Mouse (Mus musculus) ES-CJ7 (cell line): ENCODE measurements at regions not wholly inside any gene's neighbourhood (a gene's known extent, or its start where the extent isn't known, plus 50 kb on each side); places are given as distances from the start of the nearest gene placed in this dataset.

ENCODE experiments used
- DNase-seq: peaks from one replicate; pipeline ENCODE4 v3.0.0; 2011; ENCODE audit warnings: low read depth, low spot score

DNA sequence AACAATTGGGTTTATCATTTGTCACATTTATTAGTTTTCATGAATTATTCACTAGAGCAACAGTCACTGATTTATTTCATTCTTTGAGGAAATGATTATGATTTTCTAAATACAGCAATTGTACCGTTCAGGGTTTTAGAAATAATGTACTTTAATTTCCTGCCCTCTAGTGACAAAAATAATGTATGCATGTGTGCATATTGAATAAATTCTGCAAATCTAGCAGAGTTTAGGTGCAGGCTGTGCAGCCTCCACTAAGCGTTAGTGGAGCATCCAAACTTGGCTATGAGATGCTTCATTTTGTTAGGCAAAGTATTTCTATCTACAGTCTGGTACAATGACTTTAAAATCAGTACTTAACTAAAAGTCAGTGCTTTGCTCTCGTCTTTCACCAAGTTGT is 642.1 kb upstream of the A830018L16Rik start:
- DNase-seq, result no peak

DNA sequence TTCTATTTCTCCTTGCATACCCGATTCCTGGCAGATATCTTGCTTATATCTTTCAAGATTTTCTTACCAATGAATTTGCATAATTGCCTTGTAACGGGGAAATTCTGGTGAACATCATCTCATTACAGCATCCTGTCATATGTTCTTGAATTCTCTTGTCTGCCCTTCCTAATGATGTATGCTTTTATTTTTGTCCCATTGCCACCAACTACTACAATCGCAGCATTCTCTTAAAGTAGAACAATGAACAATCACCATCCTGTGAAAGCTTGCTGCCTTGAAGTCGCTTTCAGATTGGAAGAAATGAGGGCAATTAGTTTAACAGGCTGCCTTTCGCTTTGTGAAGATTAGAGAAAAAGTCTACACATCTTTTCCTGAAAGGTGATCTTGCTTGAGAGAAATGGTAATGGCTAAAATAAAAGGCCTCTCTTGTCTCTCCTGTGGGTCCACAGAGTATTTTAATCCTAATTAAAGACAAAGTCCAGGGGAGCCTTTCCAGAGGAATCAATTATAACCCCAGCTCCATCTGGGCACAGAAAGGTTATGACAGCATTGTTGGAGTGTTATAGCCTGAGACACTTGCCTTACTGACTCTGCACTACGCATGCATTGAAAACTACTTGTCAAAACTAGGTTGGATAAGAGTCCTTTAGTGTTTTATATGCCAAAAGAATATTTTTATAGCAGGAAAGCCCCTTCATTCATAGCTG is 619.7 kb upstream of the A830018L16Rik start:
- no peak for DNase-seq

DNA sequence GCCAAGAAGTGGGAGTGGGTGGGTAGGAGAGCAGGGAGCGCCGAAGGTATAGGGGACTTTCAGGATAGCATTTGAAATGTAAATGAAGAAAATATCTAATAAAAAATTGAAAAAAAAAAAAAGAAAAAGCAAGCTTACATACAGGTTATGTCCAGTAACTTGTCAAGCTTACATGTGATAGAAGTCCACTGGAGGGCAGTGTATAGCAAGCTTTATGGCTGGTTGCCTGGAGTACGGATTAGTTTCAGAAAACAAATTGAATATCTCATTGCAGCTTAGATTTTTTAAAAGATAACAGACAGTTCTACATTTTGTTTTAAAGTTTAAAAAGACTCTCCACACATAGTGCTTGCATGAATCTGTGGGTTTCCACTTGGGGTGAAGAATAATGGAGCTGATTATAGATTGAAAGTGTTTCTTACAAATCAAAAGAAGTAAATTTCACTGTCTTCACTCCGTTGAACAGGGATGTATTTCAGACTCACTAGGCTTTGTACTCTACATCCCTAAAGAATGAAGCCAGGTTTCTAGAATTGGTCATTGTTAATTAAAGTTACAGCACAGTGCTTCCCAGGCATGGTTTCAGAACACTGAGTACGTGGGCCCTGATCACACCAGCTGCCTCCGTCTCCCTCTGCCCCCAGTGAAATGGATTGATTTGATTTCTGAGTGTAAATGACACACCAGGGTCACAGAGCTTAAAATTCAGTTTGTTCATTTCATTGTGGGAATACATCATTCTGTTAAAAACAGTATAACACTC is 578.1 kb upstream of the A830018L16Rik start:
- peak; percentile 77 for DNase-seq

DNA sequence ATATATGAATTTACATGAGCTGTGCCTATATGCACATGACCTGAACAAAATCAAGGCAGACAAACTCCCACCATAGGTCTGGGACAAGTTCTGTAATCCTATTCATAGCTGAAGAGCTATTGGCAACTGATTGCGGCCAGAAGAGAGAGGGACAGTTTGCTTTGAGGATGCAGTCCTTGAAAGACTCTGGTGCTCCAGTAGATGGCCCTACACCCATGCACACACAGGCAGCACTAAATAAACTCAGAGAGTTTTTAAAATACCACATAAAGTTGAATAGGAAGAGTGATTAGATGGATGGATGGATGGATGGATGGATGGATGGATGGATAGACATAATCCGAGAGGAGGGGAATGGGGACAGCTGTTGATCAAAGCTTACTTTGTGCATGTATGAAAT is 576.7 kb upstream of the A830018L16Rik start:
- DNase-seq, result peak; percentile 56

DNA sequence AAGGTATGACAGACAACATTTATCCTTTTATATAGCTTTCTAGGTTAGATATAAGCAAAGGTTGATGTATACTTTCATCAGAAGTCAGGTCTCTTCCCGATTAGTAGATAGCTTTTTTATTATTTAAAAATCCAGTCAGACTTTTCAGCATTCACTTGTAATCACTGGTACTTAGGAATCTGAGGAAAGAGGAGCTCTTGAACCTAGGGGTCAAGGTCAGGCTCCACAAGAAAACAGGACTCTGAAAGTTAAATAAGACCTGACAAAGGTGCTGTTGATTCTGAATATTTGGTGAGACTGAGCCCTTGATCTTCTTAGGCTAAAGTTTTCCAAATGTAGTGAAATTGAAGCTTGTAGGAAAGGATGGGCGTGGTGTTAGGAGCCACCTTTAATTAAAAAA is 561.0 kb upstream of the A830018L16Rik start:
- peak; percentile 97 for DNase-seq

DNA sequence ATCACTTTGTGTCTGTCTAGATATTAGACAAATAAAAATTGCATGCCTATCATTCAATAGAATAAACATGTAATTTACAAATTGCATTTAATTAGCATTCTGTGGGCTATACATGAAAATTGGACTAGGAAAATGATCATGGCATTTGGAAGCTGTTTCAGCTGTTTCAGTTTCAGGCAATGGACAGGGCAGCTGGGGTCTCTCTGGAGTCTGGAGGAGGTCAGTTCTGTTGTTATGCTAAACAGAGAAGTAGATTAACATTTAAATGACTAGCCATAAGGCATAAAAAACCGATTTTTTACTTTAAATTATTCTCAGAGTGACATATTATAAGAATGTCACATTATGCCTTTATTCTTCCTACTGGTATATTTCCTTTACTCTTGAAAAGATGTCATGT is 559.4 kb upstream of the A830018L16Rik start:
- DNase-seq, result no peak

DNA sequence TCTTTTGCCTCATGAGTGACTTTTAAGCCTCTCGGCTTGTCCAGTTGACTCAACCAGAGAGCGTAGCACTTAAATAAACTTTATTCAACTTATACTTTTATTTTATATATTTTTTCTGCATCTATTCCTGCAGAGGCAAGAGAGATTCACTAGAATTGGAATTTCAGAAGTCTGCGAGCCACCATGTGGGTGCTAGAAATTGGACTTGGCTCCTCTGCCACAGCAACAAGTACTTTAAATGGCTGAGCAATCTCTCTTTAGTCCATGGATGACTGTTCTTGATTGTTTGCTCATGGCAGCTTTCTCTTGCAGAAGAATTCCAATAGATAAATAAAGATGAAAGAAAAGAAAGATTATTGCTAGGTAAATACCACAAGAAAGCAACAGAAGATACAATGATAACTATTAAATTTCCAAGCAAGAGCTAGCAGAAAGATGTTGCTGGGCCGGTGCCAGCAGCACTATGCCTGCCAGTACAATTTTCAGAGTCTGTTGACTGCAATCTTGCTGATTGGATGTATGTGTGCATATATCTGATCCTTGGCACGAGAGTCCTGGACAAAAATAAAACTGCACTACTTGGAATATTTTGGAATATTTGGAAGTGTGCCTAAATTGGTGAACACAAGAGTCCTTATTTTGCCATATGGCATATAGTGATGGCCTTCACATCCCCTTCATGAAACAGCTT is 542.6 kb upstream of the A830018L16Rik start:
- no peak for DNase-seq

DNA sequence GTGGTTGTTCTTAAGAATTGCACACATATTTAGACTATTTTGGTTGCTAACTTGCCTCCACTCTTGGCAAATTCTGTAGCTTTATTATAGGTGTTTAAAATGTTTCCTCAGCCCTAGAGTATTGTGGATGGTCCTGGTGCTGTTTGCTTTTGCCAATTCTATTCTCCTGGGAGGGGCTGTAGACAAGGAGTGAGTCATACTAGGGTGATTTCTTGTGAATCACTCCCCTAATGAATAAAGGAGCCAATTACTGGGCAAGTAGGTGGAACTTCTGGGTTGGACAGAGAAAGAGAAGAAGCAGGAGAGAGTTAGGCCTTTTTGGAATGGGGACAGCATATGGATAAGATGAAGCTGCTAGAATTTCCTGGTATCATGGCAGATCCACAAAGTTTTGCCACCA is 541.6 kb upstream of the A830018L16Rik start:
- DNase-seq, result no peak

DNA sequence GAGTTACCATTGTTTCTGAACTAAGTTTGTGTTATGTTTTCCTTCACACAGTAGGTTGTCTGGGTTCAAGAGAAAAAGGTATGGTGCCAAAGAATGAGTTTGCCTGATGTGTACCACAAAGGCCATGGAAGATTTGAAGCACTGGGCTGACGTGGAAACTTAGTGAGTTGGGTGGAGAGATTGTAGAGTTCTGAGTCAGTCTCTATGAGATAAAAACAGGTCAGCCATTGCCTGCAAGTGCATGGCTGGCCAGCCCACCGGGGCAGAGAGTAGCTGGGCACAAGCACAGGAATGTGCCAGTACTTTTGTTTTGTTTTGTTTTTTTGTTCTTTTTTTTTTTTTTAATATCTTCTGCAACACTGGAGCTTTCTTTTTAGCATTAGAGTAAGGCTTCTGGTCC is 541.2 kb upstream of the A830018L16Rik start:
- DNase-seq, result no peak

DNA sequence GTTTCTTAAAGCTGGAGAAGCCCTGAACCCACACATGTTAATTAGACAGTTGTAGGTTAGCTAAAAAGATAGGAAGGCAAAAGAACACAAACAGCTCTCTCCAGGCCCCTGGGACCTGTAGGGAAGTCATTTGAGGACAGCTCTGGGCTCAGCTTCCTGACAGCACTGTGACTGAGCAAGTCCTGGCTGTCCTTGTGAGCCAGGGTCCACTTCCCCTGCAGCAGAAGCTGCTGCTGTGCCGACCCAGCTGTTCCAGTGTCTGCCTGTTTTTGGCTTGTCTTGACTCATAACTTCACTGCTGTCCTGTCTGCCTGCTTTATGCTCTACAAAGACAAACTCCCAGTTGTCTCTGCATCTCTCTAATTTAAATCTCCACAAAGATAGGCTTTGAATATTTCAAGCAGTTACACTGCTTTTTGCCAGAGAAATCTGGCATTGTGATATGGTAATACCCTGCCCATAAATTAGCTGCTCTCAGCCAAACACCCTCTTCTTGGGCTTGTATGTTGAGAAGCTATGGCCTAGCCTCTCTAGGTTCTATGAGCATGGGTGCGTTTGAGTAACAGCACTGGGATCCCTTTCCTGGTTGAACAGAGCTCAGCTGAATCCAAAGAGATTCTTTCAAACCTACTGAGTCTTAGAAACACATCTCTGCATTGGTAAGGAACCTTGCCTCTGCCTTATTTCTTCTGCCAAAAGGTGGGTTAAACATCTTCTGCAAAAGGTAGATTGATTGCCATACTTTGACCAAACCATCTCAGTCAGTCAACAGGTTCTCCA is 536.3 kb upstream of the A830018L16Rik start:
- DNase-seq, result peak; percentile 70

DNA sequence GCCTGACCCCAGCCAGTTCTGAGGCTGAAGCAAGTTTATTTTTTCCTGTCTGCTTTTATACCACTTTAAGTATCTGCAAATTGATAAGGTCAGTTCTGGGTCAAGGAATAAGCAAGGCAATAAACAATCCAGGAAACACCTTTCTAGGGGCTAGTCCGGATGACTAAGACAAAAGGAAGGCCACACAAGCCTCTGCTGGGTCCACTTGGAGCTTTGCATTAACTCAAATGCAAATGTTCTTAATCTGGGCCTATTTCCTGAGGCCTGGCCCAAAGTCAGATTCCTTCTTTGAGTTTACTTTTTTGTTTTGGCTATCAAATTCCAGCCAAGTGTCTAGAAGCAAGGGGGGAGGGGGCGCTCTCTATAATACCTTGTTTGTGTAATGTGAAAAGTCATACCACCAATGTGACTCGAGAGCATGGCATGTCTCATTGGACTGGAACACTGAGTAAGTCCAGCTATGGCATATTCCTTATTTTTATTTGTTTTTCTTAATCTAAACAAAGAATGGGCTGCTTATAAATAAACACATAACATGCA is 535.6 kb upstream of the A830018L16Rik start:
- DNase-seq, result peak; percentile 98

DNA sequence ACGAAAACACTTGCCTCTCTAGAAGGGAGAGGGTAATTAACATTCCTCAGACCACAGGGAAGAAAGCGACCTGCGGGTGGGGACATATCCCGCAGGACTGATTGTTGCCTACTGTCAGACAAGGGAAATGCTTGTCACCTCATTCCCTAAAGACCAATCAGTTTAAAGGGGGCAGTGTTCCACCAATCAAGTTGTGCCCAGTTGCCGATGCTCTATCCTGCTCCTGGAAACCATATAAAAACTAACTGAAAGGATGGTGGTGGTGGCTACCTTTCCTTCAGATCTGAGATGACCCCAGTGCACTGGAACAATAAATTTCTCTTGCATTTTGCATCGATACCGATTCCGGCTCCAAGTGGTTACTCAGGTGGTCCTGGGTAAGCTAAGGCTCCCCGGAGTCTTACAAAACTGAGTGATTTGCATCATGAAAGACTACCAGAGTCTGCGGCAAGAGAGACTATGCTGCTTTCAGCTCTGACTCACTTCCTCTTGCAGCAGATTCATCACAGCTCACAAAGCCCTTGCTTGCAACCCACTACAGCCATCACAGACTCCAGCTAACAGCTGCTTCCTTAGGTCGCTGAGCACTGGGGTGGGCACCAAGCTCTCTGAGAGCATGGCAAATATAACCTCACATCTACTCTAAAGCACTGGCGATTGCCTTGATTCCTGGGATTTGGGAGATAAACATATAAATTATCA is 533.7 kb upstream of the A830018L16Rik start:
- peak; percentile 97 for DNase-seq

DNA sequence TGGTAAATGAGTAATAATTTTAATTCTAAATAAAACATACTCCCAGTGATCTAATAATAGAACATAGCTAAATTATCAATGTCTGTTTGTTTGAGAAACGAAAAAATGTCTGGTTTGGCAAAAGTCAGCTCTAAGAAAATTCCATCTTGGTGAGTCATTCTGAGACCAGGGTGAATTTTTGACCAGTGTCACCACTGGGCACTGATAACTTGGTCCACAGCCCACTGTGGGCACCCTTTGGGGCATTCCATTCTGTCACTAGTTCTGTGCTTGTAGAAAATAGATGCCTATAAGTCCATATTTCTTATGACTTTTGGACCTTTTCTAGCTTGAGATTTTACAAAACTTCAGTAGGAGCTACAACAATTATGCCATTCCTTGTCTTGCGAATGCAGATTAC is 515.1 kb upstream of the A830018L16Rik start:
- DNase-seq, result no peak

DNA sequence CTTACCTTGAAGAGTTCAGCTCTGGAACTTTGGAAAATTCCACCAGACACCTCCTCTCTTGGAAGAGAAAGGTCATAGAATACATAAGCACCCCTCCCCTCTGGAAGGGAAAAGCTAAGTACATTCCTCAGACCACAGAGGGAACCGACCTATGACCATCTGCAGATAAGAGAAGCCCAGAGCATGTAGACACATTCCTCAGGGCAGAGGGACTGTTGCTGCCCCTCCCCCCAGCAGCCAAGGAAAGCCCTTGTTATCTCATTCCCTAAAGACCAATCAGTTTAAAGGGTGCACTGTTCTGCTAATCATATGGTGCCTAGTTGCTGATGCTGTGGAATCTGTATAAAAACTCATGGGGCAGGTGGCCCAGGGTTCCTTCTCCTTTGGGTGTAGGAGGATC is 511.2 kb upstream of the A830018L16Rik start:
- DNase-seq, result peak; percentile 19

DNA sequence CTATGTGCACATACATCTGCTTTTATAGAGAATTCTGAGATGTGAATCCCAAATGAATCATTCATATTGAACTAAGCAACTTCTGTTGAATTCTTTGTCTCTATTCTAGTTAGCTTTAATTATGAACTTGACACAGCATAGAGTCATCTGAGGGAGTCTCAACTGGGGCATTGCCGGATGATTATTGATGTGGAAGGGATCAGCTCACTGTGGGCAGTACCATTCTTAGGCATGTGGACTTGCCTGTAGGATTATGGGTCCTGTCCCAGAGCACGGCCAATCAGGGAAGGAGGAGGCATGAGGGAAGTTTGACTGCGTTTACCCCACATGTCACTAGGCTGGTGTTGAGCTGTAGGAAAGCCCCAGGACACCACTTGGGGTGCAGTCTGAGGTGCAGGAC is 493.9 kb upstream of the A830018L16Rik start:
- no peak for DNase-seq

DNA sequence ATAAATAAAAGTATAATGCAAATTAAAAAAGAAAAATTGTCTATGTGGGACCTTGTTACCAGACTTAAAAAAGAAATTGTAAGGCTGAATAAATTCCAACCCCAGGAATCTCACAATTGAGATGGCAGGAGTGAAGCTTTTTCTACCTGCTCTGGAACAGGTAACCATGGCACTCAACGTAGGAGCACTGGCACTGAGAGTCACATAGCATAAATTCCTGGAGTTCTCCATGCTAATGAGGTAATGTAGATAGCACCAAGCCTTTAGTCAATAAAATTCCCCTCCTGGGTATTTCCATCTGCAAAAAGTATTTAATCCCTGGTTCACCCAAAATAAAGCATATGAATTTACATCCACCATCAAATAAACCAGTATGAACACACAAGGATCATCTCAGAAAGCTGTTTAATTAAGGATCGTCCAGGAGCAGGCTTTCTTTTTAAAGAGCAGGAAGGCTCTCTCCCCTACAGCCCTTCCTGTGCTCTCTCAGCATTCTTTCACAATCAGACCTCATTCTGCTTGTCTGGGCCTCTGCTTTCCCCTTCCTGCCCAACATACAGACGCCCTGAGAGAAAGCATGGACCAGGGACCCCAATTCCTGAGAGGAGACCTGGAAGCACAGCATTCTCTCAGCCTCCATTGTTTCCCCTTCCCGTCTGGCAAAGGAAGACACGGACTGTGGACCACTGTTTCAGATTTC is 481.4 kb upstream of the A830018L16Rik start:
- no peak for DNase-seq

DNA sequence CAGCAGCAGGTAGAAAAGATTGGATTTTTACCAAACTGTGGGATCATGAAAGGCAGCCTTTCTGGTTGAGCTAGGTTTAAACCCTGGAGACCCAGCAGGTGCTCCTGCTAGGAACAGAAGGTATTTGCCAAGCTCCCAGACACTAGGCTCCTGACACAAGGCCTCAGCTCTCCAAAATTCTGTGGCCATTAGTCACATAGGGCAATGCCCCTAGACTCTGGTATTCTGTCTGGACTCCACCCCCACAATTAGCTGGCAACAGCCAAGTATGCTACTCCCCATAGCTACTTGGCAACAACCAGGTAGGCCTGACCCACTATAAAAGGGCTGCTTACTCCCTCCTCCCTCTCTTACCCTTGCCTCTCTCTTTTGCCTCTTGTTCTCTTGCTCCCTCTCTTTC is 480.7 kb upstream of the A830018L16Rik start:
- no peak for DNase-seq

DNA sequence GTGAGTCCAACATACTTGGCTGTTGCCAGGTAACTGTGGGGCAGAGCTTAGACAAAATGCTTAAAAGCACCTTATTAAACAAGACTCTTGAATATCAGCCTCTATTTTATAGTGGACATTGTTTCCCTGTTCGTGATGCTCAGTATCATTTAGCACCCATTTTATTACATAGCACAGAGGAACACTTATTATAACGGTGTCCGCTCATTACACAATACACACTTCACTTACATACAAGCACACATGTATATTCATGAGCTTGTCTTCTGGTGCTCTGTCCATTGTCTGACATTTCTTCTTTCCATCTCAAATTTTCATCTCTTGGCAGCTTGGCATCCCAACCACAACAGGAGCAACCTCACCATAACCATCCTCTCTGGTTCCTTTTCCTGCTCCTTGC is 475.5 kb upstream of the A830018L16Rik start:
- no peak for DNase-seq

DNA sequence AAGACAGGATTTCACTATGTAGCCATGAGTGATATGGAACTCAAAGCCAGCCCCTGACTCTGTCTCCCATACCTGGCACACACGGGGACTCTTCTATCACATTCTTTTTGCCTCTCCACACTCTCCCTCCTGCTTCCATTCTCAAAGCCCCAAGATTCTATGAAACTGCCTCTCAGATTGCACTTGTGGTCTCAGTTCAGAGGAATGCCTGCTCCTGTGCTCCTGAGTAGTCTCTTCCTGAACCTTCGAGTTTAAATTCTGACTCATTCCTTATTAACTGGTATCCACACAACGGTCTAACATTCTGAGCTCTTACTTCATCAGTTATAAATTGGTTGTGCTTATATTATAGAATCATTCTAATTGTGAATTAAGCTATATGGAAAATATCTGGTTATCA is 473.6 kb upstream of the A830018L16Rik start:
- no peak for DNase-seq

DNA sequence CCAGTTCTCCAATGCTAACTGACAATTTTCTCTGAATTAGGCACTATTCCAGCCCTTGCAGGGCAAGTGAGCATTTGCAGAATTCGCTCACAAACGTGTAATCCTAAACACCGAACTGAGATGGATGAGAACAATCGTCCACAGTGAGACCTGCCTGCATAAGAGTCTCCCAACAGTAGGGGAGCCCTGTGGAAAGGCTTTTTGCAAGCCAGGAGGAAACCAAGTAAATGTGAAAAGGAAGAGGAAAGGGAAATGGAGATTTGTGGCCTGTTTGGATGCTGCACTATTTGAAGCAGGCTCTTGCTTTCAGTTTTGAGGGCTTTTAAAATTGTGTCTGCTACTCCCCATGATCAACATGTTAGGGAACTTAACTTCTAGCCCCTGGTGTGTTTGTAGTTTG is 470.9 kb upstream of the A830018L16Rik start:
- peak; percentile 28 for DNase-seq
